Mouse (Mus musculus) spleen, adult 2 months (tissue): ENCODE data around the gene Hist2h2aa1.

Experiments
- CTCF ChIP-seq: fragments of 200-500 bp; IDR thresholded peaks from 2 replicates; pipeline ENCODE4 v1.5.1; 2011; ENCODE audit warnings: mild to moderate bottlenecking, inconsistent platforms; ENCODE audit not compliant: insufficient read depth, insufficient read length, insufficient replicate concordance; ENCODE audit errors: extremely low read depth
- POLR2A ChIP-seq: fragments of 200-500 bp; IDR thresholded peaks from 2 replicates; pipeline ENCODE4 v1.6.1; 2011; ENCODE audit warnings: low read depth, low read length, inconsistent platforms

GRCm38 (mm10) chr3:96284457-96284856 lies 39.2 kb downstream of the Hist2h2aa1 start:
- no peak for TF ChIP-seq CTCF
- no peak for TF ChIP-seq POLR2A
